Mouse (Mus musculus): ENCODE results near the gene Lrp5. TPM values are rescaled to one million over a fixed set of nuclear protein-coding genes. Genes with fewer than 3 reads are reported as not detected.

The Lrp5 gene
- 0.04 TPM for polyA plus RNA-seq (2017; shearing (Covaris generic))

DNA sequence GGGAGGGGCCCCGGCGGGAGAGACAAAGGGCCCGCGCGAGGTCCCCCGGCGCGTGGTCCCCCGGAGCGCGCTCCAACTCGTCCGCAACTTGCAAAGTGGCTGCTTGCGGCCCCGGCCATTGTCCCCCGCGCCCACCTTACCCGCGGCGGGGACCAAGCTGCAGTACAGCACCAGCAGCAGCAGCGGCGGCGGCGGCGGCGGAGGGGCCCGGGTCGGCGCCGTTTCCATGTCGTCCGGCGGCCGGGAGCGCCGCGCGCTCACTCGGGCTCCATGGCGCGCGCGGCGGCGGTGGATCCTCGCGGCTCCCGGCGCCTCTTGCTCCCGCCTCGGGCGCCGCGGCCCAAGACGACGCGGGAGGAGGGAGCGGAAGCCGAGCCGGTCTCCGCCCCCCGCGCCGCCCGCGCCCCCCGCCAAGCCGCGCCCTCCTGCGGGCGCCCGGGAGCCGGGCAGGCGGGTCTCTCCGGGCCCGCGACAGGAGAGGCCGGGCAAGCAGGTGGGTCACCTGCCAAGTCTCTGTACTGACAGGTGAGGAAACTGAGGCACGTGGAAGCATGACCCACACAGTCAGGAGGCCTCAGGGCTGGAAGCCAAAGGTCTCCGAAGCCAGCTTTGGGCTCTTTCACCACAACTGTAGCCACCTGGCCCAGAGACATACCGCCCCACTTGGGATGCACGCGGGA is at the start of gene Lrp5:
Lrp5 (minus strand) TSS at position 350 of the 680 bp plus-strand sequence.

DNA sequence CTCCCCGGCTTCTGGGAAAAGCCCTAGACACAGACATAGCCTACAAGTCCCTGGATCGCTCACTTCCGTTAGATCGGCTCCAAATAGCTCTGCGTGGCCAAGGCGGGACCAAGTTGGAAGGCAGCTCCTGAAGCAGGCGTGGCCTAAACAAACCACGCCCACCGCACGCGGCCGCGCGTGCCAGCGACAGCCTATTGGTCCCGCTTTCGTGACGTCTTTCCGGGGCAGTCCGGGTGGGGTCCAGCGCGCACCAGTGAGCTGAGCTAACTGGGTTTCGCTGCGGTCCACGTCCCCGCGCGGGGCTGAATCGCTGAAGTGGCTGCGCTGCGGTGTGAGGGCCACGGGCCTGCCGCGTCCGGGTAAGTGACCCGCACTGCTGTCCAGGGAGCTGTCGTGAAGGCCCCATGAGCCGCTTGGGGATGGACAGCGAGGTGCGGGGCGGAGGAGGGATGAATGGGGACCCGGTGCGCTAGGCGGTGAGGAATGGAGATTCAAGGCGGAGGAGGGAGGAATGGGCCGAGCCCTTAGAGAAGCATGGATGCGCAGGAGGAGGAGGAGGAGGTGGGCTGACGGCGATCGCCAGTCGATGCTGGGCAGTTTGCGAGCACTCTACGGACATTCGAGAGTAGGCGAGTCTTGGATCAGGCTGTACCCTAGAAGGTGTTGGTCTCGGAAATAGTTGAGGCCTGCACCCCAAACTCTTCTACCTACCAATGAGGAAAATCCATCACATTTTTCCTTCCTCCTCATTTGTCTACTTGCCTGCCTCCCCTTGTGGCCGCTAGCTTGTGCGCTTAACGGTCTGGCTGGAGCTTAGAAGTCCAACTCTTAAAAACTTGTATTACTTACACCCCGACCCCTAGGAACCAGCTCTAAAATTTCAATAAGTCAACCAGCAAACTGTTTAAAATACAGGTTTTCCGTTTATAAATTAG is 22.0 kb upstream of the Lrp5 start, which contains the start of gene 1810055G02Rik:
1810055G02Rik (plus strand) TSS at position 216 of the 935 bp plus-strand sequence.

DNA sequence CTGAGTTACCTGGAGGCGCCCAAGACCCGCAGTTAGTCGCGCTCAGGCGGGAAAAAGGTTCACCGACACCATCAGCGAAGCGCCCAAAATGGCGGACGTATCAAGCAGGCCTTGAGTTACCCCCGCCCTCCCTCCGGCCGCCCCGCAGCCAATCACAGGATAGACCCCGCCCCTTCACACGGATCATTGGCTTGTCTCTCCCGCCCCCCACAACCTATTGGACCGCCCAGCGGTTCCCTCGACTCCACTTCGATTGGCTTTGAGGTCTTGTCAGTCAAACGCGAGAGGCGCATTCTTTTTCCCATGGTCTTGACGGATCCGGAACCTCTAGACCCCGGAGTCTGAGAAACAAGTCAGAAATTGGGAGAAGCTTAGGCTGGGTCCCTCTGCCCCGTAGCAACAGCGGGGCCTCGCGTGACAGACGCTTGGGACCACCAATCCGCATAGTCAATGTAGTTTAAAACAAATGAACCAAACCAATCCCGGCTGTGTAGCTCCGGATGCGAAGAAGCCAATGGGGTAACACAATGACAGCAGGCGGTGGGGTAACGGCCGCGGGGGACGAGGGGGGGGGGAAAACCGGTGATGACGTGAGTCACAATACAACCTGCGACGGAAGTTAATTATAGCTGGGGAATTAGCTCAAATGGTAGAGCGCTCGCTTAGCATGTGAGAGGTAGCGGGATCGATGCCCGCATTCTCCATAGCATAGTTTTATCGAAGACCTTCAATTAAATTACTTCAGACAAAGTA is 110.6 kb downstream of the Lrp5 start, which contains the start of gene Ppp6r3:
Ppp6r3 (minus strand) TSS at position 118 of the 753 bp plus-strand sequence.

Other genes starting within 250 kb of the Lrp5 start
- 98.1 TPM for gene Ppp6r3, start 110.8 kb downstream of the Lrp5 start, polyA plus RNA-seq (2017; shearing (Covaris generic))
- 7.1 TPM for gene 1810055G02Rik, start 21.7 kb upstream of the Lrp5 start, polyA plus RNA-seq (2017; shearing (Covaris generic))
- 33.8 TPM for gene Kmt5b, start 80.9 kb upstream of the Lrp5 start, polyA plus RNA-seq (2017; shearing (Covaris generic))
- gene Chka, start 165.2 kb upstream of the Lrp5 start, polyA plus RNA-seq (2017; shearing (Covaris generic)) = 2.1 TPM
- gene Tcirg1, start 220.6 kb upstream of the Lrp5 start, polyA plus RNA-seq (2017; shearing (Covaris generic)) = 63.1 TPM
- gene Ndufs8, start 226.2 kb upstream of the Lrp5 start, polyA plus RNA-seq (2017; shearing (Covaris generic)) = 259 TPM
- gene Aldh3b1, start 243.2 kb upstream of the Lrp5 start, polyA plus RNA-seq (2017; shearing (Covaris generic)) = 0.29 TPM
- gene Unc93b1, start 248.6 kb upstream of the Lrp5 start, polyA plus RNA-seq (2017; shearing (Covaris generic)) = 47.5 TPM

Data from CD4-positive, CD25-positive, alpha-beta regulatory T cell, adult 9 weeks (primary cell).